Mouse (Mus musculus) urinary bladder, postnatal 36 days (tissue): ENCODE measurements at regions not wholly inside any gene's neighbourhood (a gene's known extent, or its start where the extent isn't known, plus 50 kb on each side); places are given as distances from the start of the nearest gene placed in this dataset.
A peak's percentile ranks its signal among the peaks of the same experiment; 100 is the strongest.
"Not testable (repeated sequence)": the region's sequence is repeated elsewhere in the genome, so short reads cannot be mapped to it uniquely, and the experiment has no call there.

Experiments
- DNase-seq, 2 experiments: peaks; one replicate each; pipeline ENCODE4 v3.0.0; 2022; ENCODE audit warnings: low spot score in 2 of 2, mixed read lengths in 1 of 2

DNA sequence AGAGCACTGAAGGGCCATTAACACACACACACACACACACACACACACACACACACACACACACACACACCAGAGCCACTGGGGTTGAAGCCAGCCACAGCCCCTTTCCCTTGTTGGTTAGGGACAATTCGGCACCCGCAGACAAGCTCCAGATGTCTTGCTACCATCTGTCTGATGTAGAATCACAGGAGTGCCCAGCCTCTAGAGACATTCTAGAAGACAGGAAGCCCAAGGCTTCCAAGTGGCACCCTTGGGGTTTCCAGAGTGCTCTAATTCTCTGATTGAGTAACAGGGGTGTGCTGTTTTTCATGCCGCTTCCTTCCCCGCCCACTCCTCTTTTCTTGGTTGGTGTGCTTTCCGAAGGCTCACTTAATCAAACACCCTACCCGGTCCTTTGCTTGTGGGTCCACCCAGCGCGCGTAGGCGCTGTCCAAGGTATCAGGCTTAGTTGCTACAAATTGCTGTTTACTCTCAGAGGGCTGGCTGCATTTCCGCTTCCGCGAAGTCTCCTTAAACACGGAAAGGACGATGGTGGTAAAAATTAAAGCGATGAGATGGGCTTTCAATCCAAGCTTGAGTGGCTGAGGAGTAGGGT is 59.5 kb upstream of the Zbtb18 start:
- DNase-seq, result peak in 1 of 2 experiments; percentile 2

DNA sequence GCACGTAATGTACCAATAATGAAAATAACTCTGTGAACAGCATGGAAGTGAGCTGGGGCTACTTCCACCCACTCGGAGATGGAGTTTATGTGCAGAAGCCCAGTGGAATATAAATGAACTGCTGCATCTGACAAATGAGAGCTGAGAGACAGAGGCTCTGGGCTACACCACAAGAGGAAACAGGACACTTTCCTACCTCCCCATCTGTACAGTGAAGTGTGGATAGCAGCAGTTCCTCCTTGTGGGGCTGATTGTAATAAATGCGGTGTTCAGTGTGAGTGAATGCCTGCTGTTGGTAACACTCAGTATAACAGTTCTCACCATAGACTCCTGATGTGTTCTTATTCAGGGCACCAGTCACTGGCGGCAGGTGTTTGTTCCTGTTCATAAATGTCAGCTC is 60.0 kb upstream of the Zbtb18 start:
- no peak for DNase-seq

DNA sequence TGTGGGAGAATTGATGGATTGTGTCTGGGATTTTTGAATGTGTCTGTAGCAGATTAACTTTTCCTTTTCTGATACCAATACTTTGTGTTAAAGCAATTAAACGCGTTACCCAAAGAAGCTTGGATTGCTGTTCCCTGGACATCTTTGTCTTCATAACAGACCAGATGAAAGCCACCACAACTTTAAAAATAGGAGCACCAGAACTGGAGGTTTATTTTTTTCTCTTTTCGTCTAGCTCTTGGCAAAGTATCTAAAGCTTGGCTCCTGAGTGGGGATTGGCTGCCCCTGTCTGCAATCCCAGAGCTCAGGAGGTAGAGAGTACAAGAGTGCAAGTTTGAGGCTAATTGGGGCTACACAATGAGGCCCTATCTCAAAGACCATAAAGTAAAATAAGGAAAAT is 64.0 kb upstream of the Zbtb18 start:
- no peak for DNase-seq

- no peak for DNase-seq
Observed at GRCm38 (mm10) chr1:177373226-177373825, 68.8 kb upstream of the Zbtb18 start.

DNA sequence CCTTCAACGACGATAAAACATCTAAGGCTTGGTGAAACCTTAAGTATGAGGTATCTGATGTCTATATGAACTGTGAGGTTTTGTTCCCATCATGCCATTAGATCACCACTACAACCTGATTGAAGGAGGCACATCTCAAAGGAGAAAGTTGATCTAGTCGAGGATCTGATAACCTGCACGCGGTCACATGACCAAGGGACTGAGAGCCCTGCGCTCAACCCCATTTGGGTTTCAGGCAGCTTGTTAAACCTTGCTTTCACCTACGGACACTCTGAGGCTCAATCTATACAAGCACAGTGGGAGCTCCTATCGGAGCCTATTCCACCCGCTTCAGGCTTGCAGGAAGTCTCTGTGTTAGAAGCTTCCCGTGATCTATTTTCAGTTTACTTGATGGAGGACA is 70.1 kb upstream of the Zbtb18 start:
- DNase-seq, result no peak

DNA sequence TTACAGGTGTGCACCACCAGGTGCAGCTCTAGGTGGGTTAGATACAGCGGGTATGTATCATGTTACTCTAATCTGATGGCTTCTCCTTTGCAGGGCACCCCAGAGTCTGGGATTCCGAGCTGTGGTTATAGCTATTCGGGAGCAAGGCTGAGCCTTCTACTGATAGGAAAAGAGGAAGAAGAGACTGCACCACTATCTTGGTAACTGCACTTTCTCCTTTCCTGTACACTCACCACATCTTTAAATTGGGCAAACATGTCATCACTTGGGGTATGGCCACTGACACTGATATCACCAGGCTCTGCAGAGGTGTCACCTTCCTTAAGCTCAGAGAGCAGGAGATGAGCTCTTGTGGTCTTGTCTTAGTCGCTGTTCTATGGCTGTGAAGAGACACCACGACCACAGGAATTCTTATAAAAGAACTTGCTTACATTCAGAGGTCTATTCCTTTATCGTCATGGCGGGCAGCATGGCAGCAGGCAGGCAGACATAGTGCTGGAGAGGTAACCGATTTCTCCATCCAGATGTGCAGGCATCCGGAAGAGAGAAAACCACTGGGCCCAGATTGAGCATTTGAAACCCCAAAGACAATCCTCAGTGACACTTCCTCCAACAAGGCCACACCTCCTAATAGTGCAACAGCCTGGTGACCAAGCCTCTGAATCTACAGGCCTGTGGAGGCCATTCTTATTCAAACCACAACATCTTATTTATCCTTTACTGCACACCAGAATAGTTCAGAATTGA is 74.1 kb upstream of the Zbtb18 start:
- DNase-seq, result no peak

- no peak for DNase-seq
Observed at GRCm38 (mm10) chr1:177366914-177367313, 75.2 kb upstream of the Zbtb18 start.

GRCm38 (mm10) chr1:177366475-177366874 is 75.7 kb upstream of the Zbtb18 start:
- no peak for DNase-seq

- DNase-seq, result no peak
Observed at GRCm38 (mm10) chr1:177364355-177364754, 77.8 kb upstream of the Zbtb18 start.

- no peak for DNase-seq
Observed at GRCm38 (mm10) chr1:177362398-177362797, 79.8 kb upstream of the Zbtb18 start.

DNA sequence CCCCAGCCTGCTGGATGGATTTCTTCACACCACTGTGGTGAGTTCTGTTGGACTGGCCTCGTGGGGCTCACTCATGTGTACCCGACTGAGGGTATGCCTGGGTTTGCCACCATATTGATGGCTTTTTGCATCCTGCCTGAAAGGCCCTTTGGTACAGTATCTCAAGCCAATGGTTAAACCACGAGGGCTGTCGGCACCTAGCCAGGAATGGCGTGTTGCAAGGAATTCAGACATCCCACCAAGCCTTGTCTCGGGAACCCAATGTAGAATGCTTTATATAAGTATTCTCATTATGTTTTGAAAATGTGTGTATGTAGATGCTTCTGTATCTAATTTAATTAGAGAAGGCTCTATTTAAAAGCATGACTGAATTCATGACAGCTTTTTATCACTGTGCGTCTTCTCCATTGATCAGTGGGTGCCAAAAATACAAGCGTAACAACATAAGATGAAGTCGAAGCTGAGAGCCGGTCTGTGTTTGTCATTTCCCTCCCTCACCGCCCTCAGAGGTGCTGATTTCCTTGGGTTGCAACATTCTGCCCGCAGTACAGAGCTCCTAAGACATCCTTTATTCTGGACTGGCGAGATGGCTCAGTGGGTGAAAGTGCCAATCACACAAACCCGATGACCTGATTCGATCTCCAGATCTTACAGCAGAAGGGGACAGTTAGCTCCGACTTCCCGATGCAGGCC is 90.5 kb upstream of the Akt3 start:
- DNase-seq, result no peak

DNA sequence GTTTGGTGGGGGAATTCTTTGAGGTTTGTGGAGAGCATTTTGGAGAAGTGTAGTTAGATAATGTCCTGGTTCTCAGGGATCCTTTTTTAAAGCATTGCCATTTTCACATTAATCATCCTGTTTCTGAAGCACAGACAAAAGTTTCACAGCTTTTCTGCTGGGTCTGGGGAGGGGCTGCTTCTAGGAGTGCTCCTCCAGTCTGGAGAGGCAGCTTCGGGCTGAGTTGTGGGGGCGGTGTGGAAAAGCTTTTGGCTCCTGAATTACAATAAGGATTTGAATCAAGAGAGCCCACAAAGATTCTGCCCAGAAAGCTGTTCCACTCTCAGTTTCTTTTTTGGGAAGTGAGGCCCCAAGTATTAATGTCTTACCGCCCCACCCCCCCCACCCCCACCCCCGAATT is 89.2 kb upstream of the Akt3 start:
- DNase-seq, result no peak

DNA sequence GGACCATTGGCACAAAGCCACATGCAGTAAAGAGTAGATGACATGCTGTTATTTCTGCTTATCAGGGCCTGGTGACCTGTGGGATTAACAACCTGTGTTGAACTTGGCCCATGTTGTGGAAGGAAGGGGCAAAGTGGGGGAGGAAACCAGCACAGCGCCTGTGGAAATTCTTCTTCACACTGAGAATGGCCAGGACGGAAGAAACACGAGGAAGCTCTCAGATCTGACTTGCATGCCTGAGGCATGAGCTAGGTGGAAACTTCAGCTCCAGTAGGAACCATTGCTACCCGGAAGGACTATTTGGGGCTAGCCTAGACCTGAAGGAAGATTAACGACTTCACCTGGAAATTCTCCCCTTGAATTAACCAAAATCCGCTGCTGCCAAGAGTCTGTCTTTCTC is 88.5 kb upstream of the Akt3 start:
- DNase-seq, result no peak

DNA sequence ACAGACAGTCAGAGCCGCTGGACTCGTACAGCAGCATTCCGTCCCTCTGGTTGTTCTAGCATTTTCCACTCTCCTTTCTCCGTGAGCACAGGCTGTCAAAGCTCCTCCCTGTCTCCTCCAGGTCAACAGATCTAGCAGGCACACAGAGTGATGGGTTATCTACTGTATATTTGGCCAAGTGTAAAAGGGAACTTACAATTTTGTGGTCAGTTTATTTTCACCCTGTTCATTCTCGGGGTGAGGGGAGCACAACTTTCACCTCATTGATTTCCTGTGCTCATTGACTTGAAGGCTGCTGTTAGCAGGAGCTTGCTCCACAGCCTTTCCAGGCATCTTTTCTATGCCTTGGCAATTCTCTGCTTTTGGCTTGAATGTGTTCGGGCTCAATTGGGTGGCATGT is 87.5 kb upstream of the Akt3 start:
- no peak for DNase-seq

- no peak for DNase-seq
Observed at GRCm38 (mm10) chr1:177343949-177344348, 85.9 kb upstream of the Akt3 start.

- no peak for DNase-seq
Observed at GRCm38 (mm10) chr1:177343121-177343520, 85.1 kb upstream of the Akt3 start.

DNA sequence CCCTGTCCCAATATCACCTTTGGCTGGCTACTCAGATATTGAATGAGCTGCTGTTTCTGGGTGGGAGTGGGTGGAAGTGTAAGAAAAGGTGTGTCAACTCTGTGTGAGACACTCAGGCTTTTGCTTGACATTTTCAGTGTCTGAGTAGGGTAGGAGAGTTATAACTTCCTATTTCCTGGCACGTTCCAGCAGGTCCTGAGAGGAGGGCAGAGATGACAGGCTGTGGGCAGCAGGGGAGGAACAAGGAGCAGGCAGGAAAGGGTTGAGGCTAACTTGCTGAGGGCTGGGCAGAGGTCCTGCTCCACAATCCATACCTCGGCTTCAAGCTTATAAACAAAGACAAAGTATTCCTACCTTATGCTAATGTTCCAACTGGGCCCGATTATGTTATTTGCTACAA is 82.2 kb upstream of the Akt3 start:
- DNase-seq, result no peak

GRCm38 (mm10) chr1:177339207-177339787 is 81.3 kb upstream of the Akt3 start:
- not testable (repeated sequence) for DNase-seq

DNA sequence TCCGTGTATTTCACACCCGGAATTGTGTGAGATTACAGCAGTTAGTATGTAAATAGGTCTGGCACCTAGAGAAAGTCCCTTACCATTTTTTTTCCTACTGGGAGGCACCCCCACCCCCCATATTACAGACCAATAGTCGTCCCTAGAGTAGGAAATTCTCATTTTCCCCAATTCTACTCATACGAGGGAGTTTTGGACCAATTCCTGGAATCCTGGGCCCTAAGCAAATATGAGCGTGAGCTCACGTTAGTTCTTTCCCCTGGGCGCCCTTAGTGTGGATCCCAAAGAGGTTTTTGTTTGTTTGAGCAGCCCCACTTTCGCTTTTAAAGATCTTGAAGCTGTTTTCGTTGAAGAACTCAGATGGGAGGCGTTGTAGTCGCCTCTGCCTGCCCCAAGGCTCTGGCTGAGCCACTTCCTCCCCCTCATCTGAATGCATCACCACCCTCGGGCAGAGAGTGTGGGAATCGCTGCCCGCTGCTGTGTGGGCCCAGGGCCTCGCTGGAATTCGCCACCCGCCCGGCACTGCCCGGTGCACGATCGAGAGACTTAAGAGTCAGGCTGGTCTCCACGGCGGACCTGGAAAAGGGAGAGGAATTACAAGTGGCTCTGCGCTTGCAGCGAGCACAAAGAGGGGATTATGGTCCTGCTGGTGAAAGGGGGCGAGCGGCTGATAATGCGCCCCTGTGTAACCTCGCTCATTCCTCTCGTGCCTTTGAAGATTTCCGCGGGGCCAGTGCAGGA is 80.6 kb upstream of the Akt3 start:
- peak; percentile 25 to 26 for DNase-seq

DNA sequence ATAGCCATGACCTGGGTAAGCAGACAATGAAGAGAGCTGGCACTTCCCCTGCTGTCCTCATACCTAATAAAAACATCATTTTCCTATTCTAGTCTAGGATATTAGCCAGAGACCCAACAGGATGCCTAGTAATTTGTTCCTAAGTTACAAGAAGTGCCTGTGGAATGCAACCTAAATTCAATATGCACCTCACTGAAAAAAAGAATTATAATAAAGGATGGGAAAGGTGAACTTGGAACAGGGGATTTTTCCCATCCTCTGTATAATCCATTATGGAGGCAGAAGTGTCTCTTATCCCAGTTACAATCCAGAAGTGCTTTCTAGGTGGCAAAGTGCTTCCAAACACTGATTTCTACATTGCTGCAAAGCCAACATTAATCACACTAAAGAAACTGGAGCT is 79.8 kb upstream of the Akt3 start:
- DNase-seq, result no peak

DNA sequence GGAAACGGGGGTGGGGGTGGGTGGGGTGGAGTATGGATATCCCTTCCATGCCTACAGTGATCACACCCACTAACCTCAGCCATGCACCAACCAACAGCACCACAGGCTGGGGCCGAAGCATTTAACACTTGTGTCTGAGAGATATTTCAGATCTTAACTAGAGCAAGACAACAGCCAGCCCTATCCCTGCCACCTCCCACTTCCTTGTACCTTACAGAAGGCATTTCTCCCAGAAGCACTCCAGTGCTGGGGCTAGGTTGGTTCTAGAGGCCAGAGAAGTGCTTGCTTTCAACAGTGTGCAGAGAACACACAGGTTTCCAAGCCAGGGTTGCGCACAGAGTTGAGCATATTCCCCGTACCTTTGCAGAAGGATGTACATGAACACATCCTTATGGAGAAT is 79.1 kb upstream of the Akt3 start:
- DNase-seq, result no peak

DNA sequence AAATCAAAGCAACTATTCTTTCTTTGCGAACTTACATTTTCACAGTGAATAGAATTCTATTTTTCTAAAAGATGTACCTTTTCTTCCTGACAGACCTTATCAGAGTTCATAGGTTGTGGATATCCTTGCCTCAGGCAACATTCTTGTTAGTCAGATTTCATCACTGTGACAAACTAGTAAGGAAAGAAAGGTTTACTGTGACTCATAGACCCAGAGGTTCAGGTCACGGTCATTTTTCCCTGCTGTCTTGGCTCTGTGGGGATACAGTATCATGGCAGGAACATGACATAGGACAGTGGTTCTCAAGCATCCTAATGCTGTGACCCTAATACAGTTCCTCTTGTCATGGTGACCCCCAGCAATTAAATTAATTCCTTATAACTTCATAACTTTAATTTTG is 78.4 kb upstream of the Akt3 start:
- no peak for DNase-seq
